Mouse (Mus musculus): ENCODE measurements around the gene Gm17622.

DNA sequence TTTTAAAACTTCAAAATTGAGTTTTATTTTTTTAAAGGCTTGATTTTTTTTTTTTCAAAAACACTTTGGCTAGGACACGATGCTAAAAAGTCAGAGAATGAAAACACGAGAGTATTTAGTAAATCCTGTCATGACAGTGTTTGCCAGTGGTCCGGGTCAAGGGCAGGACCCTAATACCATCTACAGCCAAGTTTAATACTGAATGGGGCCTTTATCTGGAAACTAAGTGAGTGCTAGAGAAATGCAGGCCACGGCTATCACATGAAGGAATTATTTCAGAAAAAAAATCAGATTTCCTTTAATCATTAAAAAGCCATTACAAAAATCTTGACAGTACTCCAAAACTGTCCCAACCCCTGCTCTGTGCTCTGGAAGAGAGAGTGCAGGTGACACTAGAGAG, 15.1 kb downstream of the Gm17622 start:
- no peak for TF ChIP-seq CTCF (IDR thresholded peaks at IDR 0.05; ENCODE audit: control insufficient read depth, insufficient read depth, low read length)
- TF ChIP-seq POLR2A (IDR thresholded peaks at IDR 0.05; ENCODE audit: borderline replicate concordance, control insufficient read depth, low read depth, low read length): no peak

Data from bone marrow, adult 2 months (tissue).